Mouse (Mus musculus) urinary bladder, adult 18-20 months (tissue): Measurements from ENCODE around the gene Ackr4.

Source experiments
- DNase-seq, 2 experiments: peaks; one replicate each; pipeline ENCODE4 v3.0.0; 2022; ENCODE audit warnings: low spot score in 2 of 2, mixed read lengths in 2 of 2

The Ackr4 gene

DNA sequence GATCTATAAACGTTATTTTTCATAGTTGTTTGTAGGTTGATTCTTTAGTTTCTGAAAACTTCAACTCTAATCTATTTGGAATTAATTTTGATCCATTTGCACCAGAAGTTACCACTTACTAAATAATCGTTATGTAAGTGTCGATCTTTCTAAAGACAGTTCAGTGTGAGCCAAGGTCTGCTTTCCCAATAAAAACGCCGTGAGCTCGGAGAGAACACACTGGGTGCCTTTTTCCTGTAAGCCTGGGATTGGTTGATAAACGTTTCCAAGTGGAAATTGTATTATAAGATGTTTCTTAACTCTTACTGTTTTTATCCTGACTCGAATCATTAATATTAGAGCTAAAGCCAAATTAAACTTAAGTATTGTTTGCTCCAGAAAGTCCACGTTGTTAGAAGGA lies 19.8 kb downstream of the Ackr4 start:
- DNase-seq, result no peak

DNA sequence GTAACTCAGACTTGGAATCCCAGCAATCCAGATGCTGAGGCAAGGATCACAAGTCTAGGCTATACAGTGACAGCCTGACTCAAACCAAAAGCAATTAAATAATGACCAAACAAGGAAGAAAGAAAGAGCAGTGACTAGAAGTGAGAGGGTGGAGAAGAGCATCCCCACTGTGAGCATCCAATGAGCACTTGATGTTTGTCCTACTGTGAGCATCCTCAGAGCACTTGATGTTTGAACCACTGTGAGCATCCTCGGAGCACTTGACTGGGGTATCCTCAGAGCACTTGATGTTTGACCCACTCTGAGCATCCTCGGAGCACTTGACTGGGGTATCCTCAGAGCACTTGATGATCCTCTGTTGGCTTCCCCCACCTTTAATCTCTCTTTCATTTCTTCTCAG lies 21.7 kb downstream of the Ackr4 start:
- no peak for DNase-seq

DNA sequence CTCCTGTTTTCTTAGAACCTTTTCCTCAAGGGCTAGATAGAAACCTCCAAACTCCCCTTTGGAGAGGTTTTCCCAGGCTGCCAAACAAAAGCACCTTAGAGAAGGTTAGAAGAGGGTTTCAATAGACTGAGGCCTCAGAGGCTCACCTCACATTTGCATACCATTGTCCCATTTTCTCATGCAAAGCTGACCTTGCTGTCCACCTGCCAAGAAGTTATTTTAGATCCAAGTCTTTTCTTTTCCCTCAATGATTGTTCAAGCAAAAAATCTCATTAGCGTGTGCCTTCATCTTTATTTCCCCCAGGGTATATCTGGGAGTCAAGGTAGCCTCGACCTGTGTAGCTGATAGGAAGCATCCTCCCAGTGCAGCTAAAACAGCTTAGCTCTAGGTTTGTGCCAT lies 23.8 kb downstream of the Ackr4 start:
- no peak for DNase-seq

- DNase-seq, result peak in 1 of 2 experiments; percentile 24
Measured at GRCm38 (mm10) chr9:104102301-104102700, 24.4 kb downstream of the Ackr4 start.

DNA sequence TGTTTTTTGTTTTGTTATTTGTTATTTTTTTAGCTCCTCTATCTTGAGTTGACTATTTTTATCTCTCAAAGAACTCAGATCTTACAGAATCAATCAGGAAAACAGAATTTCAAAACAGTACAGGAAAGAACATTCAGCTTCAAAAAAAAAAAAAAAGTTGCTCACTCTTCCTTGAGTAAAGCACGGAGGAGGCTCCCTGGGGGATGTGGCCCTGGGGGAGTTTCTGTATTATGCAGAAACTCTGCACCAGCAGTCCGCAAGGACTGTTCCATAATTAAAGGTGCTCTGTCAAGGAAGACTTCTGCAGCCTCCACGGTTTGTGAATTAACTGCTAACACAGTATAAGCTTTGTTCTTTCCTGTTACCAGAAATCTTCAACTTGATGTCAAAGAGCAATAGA lies 25.3 kb downstream of the Ackr4 start:
- DNase-seq, result no peak

GRCm38 (mm10) chr9:104100822-104101221 lies 25.9 kb downstream of the Ackr4 start:
- no peak for DNase-seq

GRCm38 (mm10) chr9:104099060-104099459 lies 27.7 kb downstream of the Ackr4 start:
- DNase-seq, result no peak

- DNase-seq, result no peak
Measured at GRCm38 (mm10) chr9:104098256-104098655, 28.5 kb downstream of the Ackr4 start.

- DNase-seq, result no peak
Measured at GRCm38 (mm10) chr9:104092945-104093344, 33.8 kb downstream of the Ackr4 start.

- DNase-seq, result no peak
Measured at GRCm38 (mm10) chr9:104088555-104088954, 38.2 kb downstream of the Ackr4 start.

DNA sequence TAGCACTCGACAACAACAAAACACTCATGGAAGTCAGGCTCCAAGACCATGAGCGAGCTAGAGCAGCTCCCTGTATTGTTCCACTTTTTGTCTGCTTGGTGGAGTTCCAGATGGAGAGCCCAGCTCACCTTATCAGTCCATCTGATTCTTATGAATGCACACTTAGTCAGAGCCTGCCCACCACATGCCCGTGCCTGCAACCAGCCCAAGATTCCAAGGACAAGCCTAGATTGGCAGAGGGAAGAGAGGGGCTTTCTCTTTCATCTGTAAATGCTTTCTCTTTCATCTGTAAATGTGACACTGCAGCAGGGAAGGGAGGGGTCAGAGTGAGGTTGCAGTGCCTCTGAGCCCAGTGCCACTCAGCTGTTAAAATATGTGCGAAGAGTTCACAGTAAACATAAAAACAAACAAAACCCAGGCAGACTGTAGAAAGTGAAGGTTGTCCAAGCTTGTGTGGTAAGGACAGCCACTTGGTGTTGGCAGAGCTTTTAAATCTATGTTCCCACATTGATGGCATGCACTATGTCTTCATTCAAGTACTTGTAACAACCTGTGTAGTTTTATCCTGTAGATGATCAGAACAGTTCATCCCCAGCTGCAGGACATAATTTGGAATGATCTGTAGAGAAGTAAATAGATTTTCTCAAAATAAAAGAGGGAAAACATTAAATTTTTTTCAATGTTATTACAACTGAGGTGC lies 40.9 kb downstream of the Ackr4 start:
- peak; percentile 31 to 42 for DNase-seq

DNA sequence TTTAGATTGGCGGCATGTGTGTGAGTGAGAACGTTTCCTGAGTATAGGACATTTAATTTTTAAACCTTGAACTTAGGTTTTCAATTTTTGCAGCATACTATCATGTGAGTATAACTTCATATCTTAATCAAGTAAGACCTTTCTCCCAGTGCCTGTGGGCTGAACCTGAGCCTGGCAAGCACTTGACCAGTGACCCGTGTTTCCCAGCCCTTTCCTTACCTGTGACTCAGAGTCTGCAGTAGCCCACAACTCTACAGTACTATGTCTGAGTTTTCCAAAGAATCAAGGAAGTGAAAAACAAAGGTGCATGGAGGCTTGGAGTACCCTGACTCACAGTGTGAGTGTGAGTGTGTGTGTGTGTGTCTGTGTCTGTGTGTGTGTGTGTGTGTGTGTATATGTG lies 46.7 kb downstream of the Ackr4 start:
- DNase-seq, result no peak

DNA sequence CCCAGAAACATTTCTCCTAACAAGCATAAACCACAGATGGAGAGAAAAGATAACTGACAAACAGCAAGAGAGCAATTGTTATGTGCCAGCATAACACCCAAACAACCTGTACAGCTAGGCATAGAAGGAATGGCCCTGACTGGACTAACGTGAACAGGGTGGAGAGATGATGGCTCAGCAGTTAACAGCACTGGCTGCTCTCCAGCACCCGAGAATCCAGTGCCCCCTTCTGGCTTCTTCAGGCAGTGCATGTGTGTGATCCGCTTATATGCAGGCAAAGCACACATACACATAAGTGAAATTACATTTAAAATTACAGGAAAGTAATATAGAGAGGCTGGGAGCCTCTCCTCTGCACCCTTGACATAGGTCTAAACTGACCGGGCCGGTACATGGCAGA lies 47.4 kb downstream of the Ackr4 start:
- peak; percentile 36 to 61 for DNase-seq

- no peak for DNase-seq
Measured at GRCm38 (mm10) chr9:104078780-104079179, 48.0 kb downstream of the Ackr4 start.

DNA sequence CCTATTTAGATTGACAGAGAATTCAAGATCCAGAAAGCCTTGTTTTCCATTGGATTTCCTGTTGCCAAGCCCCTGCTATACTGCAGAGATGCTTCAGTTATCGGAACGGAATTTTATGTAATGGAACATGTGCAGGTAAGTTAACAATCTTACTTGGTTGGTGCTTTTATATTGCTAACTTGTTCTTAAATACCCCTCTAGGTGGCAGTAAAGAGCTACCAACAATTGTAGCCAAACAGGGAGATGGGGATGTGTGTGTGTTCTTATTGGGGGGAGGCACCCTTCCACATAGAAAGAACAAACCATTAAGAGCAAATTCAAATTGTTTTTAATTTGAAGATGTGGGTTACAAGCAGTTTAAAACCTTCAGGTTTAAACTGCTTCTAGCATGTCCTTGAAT lies 50.9 kb downstream of the Ackr4 start:
- no peak for DNase-seq

- no peak for DNase-seq
Measured at GRCm38 (mm10) chr9:104070863-104071604, 55.7 kb downstream of the Ackr4 start.

GRCm38 (mm10) chr9:104070241-104070640 lies 56.5 kb downstream of the Ackr4 start:
- no peak for DNase-seq

- no peak for DNase-seq
Measured at GRCm38 (mm10) chr9:104064571-104064970, 62.2 kb downstream of the Ackr4 start.

DNA sequence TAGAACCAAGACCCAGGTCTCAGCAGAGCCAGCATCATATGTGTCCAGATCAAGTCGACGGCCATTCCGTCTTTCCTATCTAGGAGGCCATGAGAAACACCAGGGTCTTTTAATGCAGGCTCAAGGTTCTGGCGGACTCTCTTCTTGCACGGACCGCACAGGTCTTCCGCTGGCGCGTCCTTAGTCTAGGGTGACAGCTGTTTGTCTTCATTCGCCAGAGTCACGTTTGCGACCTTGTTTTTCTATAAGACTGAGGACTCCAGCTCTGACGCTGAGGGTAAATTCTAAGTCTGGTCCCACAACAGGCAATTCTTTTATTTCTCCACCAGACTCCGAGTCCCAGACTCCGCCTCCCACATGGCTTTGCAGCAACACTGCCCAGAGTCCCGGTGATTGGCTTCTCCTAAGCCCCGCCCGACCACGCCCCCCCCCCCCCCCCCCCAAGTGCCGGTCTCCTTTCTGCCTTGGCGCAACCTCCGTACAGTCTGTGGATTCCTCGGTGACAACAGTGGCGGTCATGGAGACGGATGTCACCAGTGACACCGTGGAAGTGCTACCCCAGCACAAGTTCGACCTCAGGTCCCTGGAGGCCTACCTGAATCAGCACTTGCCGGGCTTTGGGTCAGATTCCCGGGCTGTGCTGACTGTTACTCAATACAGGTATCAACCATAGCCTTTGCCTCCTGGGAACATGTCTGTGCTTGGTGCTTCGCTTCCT lies 63.3 kb downstream of the Ackr4 start, which contains the start of gene Acad11:
Gene Acad11, plus strand, starts transcription at position 134 of the 718 bp plus-strand sequence.
- DNase-seq, result peak; percentile 74 to 85

DNA sequence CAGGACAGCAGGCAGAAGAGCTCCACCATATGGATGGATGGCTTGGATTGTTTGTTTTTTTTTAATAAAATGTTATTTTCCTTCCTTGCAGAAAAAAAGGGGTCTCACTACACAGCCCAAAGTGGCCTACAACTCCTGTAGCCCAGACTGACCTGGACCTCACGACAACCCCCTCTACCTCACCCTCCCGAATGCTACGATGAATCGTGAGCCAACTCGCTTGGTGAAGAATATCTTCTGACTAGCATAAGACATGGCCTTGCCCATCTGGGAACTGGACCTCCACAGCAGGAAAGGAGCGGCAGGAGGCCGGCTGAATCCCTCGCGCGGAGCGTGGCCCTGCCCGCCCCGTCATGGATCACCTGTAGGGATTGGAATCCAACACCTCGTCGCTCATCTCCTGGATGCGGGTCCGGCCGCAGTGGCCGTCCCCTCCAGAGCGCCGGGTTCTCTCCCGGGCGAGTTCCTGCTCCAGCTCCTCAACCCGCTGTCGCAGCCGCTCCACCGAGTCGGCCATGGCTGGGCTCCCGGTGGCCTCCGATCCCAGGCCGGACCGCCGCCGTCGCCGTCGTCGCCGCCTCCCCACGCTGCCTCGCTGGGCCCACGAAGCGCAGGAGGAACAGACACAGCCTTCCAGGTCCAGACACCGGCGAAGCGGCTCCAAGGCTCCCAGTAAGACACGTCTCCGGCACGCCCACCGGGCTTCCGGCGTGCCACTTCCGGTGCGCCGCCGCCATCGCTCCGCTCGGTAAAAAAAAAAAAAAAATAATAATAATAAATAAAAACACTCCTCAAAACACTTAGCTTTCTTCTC lies 64.1 kb downstream of the Ackr4 start, which contains the start of gene Uba5:
Gene Uba5, minus strand, starts transcription at position 705 of the 814 bp plus-strand sequence.
- DNase-seq, result peak; percentile 55 to 69

GRCm38 (mm10) chr9:104051028-104051427 lies 75.7 kb downstream of the Ackr4 start:
- DNase-seq, result no peak

DNA sequence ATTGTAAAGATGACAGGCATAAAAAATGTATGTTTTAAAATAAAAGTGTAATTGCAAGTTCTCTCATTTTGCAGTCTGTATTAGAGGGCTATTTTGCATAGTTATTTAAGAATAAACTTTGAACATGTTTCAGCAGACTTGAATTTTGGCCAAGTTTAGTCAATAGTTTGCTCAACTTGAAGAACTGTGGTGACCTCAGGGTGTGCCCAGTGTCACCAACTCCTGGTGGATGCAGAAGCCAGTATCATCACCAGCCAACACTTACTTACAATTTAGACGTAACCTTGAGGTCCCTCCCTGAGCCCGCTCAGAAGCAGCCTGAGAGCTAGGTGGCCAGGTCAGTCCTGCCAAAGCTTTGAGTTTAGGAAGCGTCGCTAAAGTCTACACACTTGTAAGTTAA lies 83.1 kb downstream of the Ackr4 start:
- no peak for DNase-seq
